Mouse (Mus musculus): ENCODE results near the gene Fam53b.

Gene Fam53b

DNA sequence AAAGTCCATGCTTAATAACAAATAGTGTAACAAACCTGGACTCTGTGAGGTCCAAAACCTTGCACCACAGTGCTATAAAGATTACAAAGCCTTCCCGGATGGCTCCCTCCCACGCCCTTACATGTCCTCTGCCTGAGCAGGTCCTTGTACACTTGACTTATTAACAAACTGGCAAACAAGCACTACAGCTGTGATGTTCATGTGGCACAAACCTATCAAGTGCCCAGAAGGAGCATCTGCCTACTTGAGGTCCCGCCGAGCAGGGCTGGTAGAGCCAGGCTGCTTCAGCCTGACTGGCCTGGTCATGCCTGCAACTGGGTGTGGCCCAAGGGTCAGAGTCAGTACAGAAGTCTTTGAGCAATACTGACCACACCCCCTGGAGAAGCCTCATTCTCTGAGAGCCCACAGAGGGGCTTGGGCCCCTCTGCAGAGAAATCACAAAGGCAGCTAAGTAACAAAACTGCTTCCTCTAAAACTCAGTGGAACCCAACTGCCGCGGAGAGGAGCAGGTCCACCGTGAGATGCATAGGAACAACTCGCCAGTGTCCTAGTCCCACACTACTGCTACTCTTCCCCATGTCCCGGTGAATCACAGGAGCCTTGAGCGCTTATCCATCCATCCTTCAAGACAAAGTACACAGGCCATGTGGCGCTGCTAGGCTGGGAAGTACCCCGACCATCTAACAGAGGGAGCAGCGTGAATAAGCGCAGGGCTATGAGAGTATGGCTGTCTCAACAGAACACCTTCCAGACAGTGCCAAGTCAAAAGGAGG, 23.1 kb downstream of the Fam53b start:
- DNase-seq (ENCODE audit: inconsistent age in 2 of 2, low spot score in 1 of 2) = peak in 1 of 2 experiments; percentile 60

DNA sequence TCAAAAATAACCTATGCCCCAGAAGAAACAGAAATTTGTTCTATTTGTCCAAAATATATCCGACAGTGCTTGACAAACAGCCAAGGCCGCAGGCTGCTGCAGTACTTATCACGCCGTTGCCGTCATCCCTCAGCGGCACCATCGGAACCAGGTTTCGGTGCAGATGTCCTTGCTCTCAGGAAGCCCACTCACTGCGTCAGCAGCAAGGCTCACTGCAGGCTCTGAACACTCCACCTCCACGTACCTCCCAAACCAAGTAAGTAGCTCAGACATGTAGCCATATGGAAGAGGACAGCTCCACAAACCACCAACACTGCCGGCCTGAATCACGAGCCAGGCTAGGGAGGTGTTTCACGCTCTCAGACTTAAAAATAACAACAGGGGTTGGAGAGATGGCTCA, 24.9 kb downstream of the Fam53b start:
- peak; percentile 84 for DNase-seq (ENCODE audit: inconsistent age in 2 of 2, low spot score in 1 of 2)

DNA sequence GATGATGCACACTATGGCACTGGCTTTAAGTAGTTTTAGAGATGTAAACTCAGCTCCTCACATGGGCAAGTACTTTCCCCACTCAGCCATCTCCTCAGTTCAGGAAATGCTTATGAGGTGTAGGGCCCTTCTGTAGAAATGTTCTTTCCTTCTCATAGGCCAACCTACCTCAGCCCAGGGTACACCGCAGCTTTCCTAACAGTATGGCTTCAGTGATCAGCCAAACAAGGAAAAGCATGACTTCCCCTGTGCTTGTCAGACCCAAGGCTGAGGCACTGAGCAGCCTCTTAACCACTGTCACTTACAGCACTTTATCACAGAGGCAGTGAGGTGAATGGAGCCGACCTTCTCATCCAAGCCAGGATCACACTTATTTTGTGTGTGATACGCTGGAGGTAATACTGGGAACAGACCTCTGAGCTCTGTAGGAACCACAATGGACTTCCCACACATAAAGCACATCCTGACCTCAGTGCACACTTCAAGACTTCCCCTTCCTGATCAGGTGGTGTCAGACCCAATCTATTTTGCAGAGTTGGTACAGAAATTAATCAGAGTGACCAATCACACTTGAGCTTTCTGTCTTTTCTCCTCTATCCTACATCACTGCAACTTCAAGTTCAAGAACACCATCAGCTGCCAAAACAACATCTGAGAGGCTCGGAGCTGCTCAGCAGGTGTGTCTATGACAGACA, 26.0 kb downstream of the Fam53b start:
- no peak for DNase-seq (ENCODE audit: inconsistent age in 2 of 2, low spot score in 1 of 2)

DNA sequence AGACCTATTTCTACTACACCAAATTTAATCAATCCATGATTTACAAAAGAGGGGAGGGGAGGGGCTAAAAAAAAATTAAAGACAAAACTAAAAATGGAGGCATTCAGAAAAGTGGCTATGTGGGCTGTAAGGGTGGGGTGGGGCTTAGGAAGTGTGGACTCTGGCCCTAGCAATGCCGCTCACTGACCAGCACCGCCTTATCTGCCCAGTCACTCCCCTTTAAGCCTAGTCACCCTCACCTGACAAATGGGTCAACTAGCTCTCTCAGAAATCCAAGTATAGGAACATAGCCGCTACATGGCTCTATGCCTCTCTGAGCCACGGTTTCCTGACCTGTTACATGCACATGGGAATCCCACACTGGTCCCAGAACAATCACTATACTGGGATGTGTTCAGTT, 26.7 kb downstream of the Fam53b start:
- no peak for DNase-seq (ENCODE audit: inconsistent age in 2 of 2, low spot score in 1 of 2)

DNA sequence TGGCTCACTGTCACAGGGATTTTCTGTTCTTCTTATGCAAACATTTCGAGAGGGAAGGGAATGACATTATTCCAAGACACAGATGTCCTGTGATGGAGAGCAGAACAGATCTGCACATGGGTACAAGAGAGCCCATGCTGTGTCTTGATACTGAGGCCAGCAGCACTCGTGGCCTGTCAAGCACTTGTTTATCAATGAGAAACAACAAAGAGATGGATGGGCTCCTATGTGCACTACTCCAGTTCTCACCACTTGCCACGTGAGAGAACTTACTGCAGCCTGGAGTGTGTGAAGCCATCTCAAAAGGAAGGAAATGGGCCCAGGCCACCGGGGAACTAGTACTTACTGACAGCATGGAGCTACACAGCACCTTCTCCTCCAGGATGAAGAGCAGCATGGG, 27.2 kb downstream of the Fam53b start:
- peak in 1 of 2 experiments; percentile 50 for DNase-seq (ENCODE audit: inconsistent age in 2 of 2, low spot score in 1 of 2)

DNA sequence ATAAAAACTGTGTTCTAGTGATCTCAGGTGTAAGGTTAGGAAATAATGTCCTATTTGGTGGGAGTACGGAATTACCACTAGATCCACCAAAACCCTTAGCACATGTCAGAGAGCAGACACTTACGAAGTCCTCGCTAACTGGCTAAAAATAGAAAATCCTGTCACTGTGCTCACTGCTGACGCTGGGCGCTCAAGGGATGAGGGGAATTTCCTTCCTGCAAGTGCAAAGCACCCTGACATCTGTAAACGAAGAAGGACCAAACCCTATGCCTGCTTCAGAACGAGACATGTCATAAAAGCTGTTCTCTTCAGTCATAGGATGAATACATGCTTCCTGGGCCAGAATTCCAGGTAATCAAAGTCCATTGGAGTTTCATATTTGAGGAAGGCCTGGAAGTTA, 27.7 kb downstream of the Fam53b start:
- DNase-seq (ENCODE audit: inconsistent age in 2 of 2, low spot score in 1 of 2) = peak in 1 of 2 experiments; percentile 65

DNA sequence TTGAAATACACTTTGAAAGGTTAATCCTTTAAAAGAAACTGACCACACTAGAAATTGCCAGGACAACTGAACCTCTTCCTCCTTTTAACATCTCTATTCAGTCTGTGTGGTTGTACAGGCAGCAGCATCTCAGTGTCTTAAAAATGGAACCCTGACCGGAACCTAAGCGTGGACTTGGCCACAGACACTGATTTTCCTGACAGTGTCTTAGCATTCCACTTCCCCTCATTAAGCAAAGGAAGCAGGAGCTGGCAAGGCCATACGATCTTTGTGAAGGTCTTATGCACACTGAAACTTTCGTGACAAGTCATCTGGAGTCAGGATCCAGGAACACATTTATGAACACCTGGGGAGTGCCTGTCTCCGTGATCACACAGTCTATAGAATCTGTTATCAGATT, 29.6 kb downstream of the Fam53b start:
- peak in 1 of 2 experiments; percentile 62 for DNase-seq (ENCODE audit: inconsistent age in 2 of 2, low spot score in 1 of 2)

DNA sequence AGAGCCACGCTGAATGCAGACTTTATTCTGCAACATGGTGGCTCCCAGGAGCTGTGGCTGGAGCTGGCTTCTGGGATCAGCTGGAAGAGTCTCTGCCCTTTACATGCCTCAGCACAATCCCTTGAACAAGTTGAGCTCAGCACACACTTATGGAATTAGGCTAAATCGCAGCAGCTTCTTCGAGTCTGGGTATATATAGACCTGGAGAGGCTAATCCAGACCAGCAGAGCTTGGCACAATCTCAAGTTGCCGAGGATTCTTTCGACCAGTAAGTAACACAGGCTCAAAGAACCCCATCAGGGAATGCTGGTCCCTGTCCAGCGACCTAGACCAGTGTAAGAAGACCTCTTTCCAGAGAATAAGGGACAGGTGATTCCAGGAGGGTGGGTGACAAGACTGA, 31.8 kb downstream of the Fam53b start:
- no peak for DNase-seq (ENCODE audit: inconsistent age in 2 of 2, low spot score in 1 of 2)

DNA sequence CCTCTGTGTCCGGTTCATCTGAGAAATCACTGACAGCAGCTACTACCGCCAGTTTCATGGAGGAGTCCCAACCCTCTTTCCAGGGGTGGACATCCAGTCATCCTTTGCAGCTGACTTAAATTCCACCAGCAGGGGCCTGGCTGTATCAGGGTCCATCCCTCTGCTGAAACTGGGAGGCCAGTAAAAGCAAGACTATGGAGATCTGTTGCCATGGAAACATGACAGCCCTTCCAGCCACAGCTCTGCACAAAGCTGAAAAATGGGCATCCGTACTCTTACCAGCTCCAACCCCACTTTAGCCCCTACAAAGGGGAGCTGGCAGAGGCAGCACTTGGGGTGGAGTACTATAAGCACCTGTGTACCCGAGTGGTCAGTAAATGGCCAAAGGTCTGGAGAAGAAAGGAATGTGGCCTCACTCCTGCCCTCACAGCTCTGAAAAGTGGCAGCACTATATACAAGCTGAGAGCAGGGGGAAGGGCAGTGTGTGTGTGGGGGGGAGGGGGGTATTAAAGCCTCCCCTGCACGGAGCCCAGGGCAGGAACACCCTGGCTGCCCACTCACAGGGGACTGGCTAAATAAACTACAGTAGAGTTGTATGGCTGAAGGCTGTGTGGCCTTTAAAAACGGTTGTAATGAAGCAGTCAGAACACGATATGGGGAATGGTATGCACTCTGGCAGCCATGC, 32.4 kb downstream of the Fam53b start:
- DNase-seq (ENCODE audit: inconsistent age in 2 of 2, low spot score in 1 of 2) = peak in 1 of 2 experiments; percentile 52

DNA sequence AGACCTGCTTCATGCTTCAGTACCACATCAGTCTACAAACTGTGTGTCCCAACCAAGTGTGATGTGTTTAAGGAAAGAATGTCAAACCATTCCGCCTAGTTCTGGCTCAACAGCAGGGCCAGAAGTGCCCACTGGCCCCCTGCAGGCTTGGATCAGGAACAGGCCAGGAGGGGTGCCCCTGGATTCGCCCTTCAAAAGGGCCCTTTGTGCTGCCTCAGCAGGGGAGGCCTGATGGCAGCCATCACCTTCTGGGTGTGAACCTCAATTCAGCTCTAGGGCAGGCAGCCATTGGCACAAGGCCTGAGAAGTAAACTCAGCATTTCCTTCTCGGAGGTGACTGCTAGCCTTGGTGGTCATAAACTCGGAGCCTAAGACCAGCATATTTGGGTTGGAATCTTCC, 33.1 kb downstream of the Fam53b start:
- DNase-seq (ENCODE audit: inconsistent age in 2 of 2, low spot score in 1 of 2) = peak in 1 of 2 experiments; percentile 57

DNA sequence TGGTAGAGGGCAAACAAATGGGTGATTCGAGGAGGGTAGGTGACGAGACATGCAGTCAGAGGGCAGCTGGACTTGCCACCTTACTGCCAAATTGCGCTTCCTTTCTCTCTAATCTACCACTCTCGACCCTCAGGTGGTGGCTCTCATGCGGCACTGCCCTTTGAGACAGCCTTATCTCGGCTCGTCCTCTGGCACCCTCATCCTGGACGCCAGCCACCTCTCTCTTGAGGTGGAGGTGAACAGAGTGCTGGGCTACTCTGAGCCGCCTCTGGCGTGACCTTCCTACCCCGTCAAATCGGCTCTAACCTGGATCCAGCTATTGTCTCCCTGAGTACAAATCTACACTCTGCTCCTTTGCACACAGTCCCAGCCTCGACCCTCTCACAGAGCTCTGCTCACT, 35.1 kb downstream of the Fam53b start:
- DNase-seq (ENCODE audit: inconsistent age in 2 of 2, low spot score in 1 of 2) = peak in 1 of 2 experiments; percentile 61

DNA sequence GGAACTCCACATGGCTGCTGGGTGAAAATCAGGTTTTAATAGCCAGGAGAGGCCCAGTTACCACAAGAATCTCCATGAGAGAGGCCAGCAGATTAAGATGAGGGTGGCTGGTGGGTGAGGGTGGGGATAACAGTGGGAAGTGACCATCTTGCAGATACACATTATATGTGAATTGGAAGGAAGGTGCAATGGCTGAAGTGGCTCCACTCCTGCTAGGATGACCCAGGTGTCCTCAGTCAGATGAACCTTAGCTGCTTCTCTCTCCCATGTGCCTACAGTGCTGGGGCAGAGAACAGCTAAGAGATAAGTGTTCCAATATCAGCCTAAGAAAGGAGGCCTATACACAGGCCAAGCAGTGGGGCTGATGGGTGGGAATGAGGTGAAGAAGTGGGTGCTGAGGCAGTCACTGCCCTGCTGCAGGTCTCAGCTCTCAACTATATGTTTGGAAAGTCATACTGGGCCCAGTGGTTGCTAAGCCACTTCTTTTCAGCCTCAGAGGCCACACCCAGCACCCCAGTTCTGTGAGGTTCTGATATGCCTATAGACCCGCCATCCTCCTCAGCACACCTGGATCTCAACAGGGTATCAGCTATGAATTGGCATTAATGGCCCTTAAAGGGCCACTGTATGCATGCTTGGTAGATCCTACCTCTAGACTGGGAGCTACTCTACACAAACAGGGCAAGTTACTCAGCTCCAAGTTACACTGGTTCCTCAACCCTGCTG, 35.8 kb downstream of the Fam53b start:
- peak in 1 of 2 experiments; percentile 61 for DNase-seq (ENCODE audit: inconsistent age in 2 of 2, low spot score in 1 of 2)

DNA sequence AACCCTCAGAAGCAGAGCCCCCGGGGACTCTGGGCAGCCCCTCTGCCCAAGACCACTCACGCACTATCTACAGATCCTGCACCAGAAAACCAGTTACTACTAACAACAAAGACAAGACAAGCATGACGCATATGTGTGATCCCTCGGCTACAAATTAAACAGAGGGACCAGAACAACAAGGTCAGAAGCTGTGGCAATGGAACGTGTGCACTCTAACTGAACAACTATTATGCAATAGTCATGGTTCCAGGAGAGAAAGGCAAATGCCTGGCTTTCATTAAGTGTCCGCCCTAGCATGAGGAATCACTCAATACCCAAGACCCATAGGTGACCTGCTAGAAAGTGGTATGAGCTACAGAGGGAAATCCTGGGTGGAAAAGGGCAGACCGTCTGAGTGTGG, 36.6 kb downstream of the Fam53b start:
- DNase-seq (ENCODE audit: inconsistent age in 2 of 2, low spot score in 1 of 2) = no peak

DNA sequence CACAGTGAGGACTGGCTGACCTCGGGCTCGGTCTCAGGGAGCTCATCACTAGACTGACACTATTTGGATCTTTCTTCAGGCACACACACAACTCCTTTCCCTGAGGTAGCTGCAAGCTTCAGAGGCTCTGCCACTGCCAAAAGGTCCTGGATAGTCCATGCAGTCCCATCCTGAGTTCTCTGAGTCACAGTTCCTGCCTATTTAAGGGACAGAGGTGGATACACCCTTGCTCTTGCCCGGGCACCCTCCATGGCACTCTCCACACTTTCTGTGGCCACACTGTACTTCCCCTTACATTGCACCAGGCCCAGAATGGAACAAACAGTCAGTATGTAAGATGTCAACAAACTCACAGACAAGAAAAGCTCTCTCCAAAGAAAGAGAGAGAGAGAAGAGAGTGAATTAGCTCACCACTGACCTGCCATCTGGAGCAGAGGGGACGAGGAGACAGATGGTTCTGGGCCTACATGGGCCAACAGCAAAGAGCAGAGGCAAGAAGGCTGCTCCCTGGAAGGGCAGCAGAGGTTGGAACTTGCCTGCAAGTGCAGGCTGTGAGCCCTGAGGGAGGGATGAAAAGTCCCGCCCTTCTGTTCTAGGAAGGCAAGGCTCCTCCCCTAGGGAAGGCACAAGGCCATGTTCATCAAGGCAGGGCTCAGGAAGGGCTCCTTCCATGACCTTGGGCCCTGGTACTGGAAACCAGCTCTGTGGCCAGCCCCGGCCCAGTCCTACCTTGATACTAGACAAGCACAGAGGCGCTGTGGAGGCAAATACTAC, 37.2 kb downstream of the Fam53b start:
- peak; percentile 90 to 97 for DNase-seq (ENCODE audit: inconsistent age in 2 of 2, low spot score in 1 of 2)

DNA sequence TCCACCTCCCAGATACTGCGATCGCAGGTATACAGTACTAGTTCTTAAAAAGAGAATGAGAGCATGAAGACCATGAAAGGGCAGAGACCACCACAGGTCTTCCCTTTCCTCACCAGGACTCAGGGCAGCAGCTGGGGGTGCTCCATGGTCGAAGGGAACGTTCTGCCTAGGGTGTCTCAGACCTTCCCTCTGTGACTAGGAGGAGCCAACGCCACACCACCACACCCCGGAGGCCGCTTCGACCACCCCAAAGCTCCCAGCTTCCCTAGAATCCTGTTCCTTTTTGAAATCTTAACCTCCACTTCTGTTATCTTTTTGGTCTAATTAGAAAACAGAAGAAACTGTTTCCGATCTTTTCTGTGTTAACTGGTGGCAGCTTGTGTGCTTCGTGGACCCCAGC, 37.8 kb downstream of the Fam53b start:
- no peak for DNase-seq (ENCODE audit: inconsistent age in 2 of 2, low spot score in 1 of 2)

DNA sequence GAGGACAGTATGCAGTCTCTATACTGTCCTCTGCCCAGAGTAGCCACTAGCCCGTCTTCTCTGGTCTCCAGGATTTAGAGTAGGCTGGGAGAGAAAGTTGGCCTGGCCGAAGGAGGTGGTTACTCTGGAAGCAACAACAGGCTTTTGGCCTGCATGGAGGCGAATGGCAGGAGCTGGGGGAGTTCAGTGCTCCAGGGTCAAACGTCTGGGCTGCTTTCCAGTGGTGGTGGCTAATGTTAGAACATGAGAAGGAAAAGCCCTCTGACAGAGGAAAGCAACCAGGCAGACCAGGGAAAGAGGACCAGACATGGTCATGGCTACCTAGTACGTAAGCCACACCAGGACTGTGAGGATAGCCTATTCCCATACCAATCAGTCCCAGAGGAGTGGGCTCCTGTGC, 38.4 kb downstream of the Fam53b start:
- DNase-seq (ENCODE audit: inconsistent age in 2 of 2, low spot score in 1 of 2) = peak; percentile 83 to 93

DNA sequence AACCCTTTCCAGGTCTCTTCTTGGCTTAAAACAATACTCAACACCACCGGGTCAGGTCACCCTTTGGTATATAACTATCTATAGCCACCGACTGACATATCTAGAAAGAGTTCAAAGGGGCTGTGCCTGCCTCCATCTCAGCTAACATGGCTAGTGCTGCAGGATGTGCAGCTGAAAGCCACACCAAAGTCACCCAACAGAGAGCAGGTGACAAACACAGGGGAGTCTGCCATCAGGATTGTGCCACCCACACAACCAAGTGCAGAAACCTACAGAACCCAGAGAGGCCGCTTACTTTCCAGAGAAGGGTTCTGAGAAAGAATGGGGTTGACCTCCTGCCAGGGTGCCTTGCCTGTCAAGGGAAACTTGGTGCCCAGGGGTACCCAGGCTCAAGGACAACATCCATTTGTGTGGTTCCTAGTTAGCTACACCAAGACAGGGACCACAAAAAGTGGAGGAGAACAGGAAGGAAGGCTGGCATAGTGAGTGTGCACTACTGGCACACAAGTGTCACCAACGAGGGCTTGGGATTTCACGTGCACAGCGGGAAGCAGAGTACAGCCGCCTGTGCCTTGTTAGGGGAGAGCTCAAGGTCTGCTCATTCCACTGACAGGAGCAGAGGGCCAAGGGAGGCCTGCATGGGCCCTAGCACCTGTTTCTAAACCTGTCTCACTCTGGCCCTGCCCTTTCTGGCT, 40.5 kb downstream of the Fam53b start:
- DNase-seq (ENCODE audit: inconsistent age in 2 of 2, low spot score in 1 of 2) = peak in 1 of 2 experiments; percentile 69

DNA sequence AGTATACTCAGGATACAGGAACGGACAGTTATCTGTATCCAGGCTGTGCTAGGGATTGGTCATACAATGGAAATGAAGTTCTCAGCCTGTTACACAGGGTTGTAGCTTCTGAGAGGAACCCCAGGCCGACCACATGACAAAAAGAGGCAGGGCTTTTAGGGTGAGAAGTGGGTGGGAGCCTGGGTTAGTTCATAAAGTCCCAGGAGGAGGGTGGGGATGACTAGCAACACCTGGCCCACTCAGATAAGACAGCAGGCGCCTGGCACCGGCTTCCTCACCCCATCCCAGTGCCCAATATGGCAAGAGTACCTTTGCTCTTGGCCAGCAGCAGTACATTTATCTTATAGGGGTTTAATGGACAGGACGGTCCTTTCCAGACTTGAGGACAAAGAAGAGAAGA, 41.2 kb downstream of the Fam53b start:
- DNase-seq (ENCODE audit: inconsistent age in 2 of 2, low spot score in 1 of 2) = no peak

DNA sequence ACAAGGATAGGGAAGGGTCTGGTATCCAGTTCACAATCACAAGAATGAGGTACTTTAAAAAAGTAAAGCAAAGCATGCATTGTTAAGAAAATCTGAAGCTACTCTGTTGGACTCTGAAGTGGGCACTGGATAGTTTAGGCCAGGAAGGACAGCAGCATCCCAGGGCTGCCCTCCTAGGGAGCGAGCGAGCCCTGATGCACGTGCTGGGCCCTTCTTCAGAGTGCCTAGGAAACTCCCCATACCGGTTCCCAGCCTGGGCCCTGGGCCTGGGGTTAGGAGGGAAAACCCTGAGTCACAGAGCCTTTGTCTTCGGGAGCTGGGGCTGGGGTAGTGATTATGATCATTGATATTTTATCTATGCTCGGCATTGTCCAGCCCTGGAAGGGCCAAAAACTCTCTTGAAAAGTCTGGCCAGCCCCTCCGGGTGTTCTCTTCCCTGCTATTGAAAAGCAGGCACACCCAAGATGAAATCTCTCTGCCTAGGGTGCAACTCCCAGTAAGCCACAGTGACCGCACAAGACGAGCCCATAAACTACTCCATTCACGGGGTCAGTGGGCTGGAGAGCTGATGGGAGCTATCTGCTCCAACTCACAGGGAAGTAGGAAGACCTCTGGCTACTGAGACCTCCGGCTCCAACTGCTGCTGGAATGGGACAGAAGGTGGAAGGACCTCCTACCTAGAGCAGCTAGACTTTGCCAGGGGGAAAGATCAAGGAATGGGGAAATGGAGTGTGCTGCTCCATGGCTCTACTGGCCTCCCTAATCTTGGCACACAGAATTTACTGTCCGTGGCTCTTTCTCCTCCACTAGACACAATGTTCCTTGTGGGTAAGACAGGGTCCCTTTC, 45.0 kb downstream of the Fam53b start:
- no peak for DNase-seq (ENCODE audit: inconsistent age in 2 of 2, low spot score in 1 of 2)
